Mouse (Mus musculus): ENCODE results near the gene Serpinf2. TPM values are rescaled to one million over a fixed set of nuclear protein-coding genes. Genes with fewer than 3 reads are reported as not detected.
A peak's percentile ranks its signal among the peaks of the same experiment; 100 is the strongest.

Serpinf2 gene
- polyA plus RNA-seq, 1 experiment from 2014 or later = 0.09 TPM

DNA sequence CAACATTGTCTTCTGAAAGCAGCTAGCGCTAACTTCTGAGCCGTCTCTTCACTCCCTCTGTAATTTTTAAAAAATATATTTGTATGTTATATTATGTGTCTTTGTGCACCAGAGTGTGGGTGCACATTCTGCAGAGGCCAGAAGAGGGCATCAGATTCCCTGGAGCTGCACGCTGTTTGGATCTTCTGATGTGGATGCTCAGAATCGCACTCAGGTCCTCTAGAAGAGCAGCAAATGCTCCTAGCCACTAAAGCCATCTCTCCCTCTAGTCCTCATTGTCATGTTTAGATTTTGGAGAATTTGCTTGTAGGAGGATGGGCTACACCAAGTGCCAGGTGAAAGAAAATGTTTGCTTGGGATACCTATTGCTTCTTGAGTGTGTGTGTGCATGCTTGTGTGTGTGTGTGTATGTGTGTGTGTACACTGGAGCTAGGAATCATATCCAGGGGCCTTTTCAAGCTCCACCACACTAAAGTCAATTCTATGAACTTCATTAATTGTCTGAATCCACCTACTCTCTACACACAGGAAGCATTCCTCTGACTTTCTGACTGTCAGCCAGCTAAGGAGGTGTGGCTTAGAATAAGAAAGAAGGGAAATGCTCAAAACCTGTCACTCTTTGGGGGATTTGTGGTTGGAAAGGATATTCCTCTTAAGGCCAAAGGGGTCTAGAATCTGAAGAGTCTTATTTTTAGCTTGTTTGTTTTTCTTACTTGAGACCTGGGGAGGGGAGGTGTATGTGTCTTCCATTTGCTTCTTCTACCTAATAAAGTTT lies 27.5 kb upstream of the Serpinf2 start:
- Histone ChIP-seq H3K4me1 (replicated peaks) (peaks cover 31% of the 10 kb centered on the region), H3K27ac (no peak overlapping the region), H3K9me3 (no peaks in the 10 kb centered on the region), H3K4me3 (replicated peaks) (no peak overlapping the region), H3K4me2 (no peak overlapping the region), H3K9ac (replicated peaks) (no peak overlapping the region), H3K27me3 (no peaks in the 10 kb centered on the region), H3K36me3 (peaks cover 7% of the 10 kb centered on the region; the same call in 1 of the 2 replicates)
- 96% methylated on average over 4 of the region's 4 CpGs for WGBS
- no peak for ATAC-seq (ENCODE audit: insufficient number of reproducible peaks, insufficient read depth, low FRiP score, low TSS enrichment, low read depth)

- no peak overlapping the region for H3K27ac ChIP-seq
- H3K9me3 ChIP-seq = no peaks in the 10 kb centered on the region
- H3K4me1 ChIP-seq (replicated peaks) = peaks cover 40% of the 10 kb centered on the region
- no peak for ATAC-seq (ENCODE audit: insufficient number of reproducible peaks, insufficient read depth, low FRiP score, low TSS enrichment, low read depth)
- no peaks in the 10 kb centered on the region for H3K27me3 ChIP-seq
- no peak overlapping the region; the same call in 1 of the 2 replicates for H3K9ac ChIP-seq (replicated peaks)
- peaks cover 7% of the 10 kb centered on the region; the same call in 1 of the 2 replicates for H3K36me3 ChIP-seq
- no peak overlapping the region for H3K4me2 ChIP-seq
- WGBS = 88% methylated on average over 6 of the region's 6 CpGs
- no peak overlapping the region for H3K4me3 ChIP-seq (replicated peaks)
These were observed 25.7 kb upstream of the Serpinf2 start for GRCm38 (mm10) chr11:75465051-75465450.

GRCm38 (mm10) chr11:75464417-75464816 lies 25.0 kb upstream of the Serpinf2 start:
- Histone ChIP-seq H3K4me2 (no peak overlapping the region), H3K36me3 (peaks cover 7% of the 10 kb centered on the region; the same call in 1 of the 2 replicates), H3K27me3 (no peaks in the 10 kb centered on the region), H3K4me1 (replicated peaks) (peaks cover 46% of the 10 kb centered on the region), H3K4me3 (replicated peaks) (no peak overlapping the region), H3K9ac (replicated peaks) (no peak overlapping the region), H3K9me3 (no peaks in the 10 kb centered on the region), H3K27ac (no peak overlapping the region)
- ATAC-seq (ENCODE audit: insufficient number of reproducible peaks, insufficient read depth, low FRiP score, low TSS enrichment, low read depth) = no peak
- WGBS = 87% methylated on average over 6 of the region's 6 CpGs

GRCm38 (mm10) chr11:75463624-75464023 lies 24.2 kb upstream of the Serpinf2 start:
- H3K9me3 ChIP-seq = no peaks in the 10 kb centered on the region
- H3K36me3 ChIP-seq = peaks cover 7% of the 10 kb centered on the region; the same call in 1 of the 2 replicates
- no peak for ATAC-seq (ENCODE audit: insufficient number of reproducible peaks, insufficient read depth, low FRiP score, low TSS enrichment, low read depth)
- H3K27me3 ChIP-seq = no peaks in the 10 kb centered on the region
- WGBS = 48% methylated on average over 4 of the region's 4 CpGs
- peaks cover 48% of the 10 kb centered on the region for H3K4me1 ChIP-seq (replicated peaks)
- no peak overlapping the region for H3K4me3 ChIP-seq (replicated peaks)
- H3K9ac ChIP-seq (replicated peaks) = no peak overlapping the region
- peak overlapping the region; percentile 66 for H3K27ac ChIP-seq
- H3K4me2 ChIP-seq = peak overlapping the region; percentile 96

GRCm38 (mm10) chr11:75462865-75463336 lies 23.5 kb upstream of the Serpinf2 start:
- Histone ChIP-seq H3K4me2 (peak overlapping the region; percentile 96), H3K27ac (peak overlapping the region; percentile 66), H3K27me3 (no peaks in the 10 kb centered on the region), H3K36me3 (peaks cover 7% of the 10 kb centered on the region; the same call in 1 of the 2 replicates), H3K9me3 (no peaks in the 10 kb centered on the region), H3K9ac (replicated peaks) (peak overlapping the region; percentile 65; the same call in 1 of the 2 replicates), H3K4me1 (replicated peaks) (peaks cover 42% of the 10 kb centered on the region), H3K4me3 (replicated peaks) (peak overlapping the region; percentile 69)
- peak; percentile 33; the same call in 1 of the 2 replicates for ATAC-seq (ENCODE audit: insufficient number of reproducible peaks, insufficient read depth, low FRiP score, low TSS enrichment, low read depth)
- WGBS = 0% methylated on average over 9 of the region's 9 CpGs

DNA sequence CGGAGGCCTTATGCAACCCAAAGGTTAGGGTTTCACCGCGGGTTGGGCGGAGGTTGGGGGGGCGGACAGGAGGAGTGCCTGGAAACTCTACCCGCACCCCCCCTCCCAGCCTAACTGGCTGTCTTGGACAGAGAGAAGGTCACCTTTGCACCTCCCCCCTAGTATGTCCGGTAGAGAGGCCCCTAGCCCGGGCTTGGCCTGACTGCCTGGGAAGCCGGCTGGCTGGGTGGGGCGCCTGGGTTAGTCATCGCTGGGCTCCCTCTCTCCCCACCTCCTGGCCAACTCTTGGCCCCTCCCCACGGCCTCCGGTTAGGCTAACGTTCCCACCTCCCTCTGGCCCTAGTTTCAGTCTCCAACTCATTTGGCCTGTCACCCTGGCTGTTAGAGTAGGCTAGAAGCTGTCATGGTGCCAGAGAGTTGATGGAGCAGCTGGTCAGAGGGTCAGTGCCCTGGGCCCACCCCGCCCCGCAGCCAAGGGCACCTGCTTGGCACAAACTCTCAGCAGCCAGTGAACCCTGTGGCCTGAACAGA lies 22.9 kb upstream of the Serpinf2 start:
- Histone ChIP-seq H3K9ac (replicated peaks) (peak overlapping the region; percentile 65), H3K4me1 (replicated peaks) (peaks cover 37% of the 10 kb centered on the region), H3K36me3 (peaks cover 7% of the 10 kb centered on the region; the same call in 1 of the 2 replicates), H3K4me3 (replicated peaks) (peak overlapping the region; percentile 69), H3K27me3 (no peaks in the 10 kb centered on the region), H3K4me2 (peak overlapping the region; percentile 96), H3K9me3 (no peaks in the 10 kb centered on the region), H3K27ac (peak overlapping the region; percentile 64)
- WGBS = 4% methylated on average over 15 of the region's 16 CpGs
- no peak for ATAC-seq (ENCODE audit: insufficient number of reproducible peaks, insufficient read depth, low FRiP score, low TSS enrichment, low read depth)

DNA sequence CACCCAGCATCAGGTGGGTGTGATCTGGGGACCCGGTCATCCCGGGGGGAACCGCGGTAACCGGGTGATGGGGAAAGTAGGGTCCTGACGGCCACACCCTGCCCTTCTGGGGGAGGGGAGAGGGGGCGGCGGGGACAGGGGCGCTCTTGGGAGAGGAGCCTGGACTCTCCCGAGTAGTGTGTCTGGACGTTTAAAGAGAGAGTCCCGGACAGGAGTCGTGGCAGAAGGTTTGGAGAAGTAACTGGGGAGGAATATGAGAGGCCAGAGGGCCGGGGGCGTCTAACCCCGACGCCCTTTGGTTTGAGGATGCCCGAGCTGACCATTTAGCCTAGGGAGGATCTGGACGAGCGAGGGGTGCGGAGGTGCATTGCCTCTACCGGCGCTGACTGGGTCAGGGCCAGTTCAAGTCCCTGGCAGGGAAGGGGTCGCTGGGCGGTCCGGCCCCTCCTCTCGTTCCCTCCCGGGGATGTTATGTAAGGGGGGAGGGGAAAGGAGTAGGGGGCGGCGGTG lies 22.4 kb upstream of the Serpinf2 start:
- ATAC-seq (ENCODE audit: insufficient number of reproducible peaks, insufficient read depth, low FRiP score, low TSS enrichment, low read depth) = peak; percentile 14
- Histone ChIP-seq H3K4me1 (replicated peaks) (peaks cover 37% of the 10 kb centered on the region), H3K4me3 (replicated peaks) (peak overlapping the region; percentile 69), H3K4me2 (peak overlapping the region; percentile 96), H3K9ac (replicated peaks) (peak overlapping the region; percentile 65), H3K36me3 (peaks cover 7% of the 10 kb centered on the region; the same call in 1 of the 2 replicates), H3K27me3 (no peaks in the 10 kb centered on the region), H3K27ac (peak overlapping the region; percentile 64; the same call in 1 of the 2 replicates), H3K9me3 (no peaks in the 10 kb centered on the region)
- under 1% methylated on average over 30 of the region's 30 CpGs for WGBS

DNA sequence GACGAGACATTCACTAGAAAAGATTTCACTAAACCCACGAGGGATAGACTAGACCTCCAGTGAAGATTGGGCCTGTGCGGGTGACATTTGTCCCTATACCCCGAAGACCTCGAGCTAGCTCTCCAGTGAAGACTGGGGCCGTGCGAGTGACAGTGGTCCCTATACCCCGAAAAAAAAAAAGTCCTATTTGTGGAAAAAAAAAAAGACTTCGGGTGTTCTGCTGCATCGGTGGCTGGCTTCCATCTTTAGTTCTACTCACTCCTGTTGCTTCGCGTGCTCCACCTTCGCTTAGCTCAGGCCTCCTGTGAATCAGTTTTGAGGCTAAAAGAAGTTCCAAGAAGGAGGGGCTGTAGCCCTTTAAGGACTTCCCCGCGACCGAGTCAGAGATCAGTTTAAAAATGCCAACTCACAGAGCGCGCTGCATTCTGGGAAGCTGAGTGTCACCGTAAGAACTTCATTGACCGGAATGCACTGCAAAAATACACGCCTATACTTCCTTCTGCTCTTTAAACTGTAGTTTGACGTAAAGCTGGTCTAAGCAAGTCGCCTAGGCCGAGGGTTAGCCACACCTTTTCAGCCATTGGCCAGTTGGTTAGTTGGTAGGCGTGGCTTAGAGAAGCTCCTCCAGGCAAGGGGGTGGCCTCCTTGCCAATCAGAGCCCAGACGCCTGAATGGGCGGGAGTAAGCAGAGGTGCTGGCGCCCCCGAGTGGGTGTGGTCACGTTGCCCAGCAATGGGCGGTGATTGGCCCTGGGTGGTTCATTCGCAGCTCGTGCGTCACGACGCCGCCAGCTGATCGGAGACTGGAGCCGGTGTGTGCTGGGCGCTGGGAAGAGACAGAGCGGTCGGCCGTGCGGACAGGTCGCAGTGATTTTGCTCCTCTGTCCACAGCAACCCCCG lies 21.7 kb upstream of the Serpinf2 start, which contains the start of gene Tlcd2:
Gene Tlcd2, plus strand, starts transcription at position 872 of the 899 bp plus-strand sequence.
- Histone ChIP-seq H3K9me3 (no peaks in the 10 kb centered on the region), H3K4me1 (replicated peaks) (peaks cover 37% of the 10 kb centered on the region), H3K9ac (replicated peaks) (peak within 1 kb of the TSS; percentile 65), H3K27ac (peak within 1 kb of the TSS; percentile 93), H3K27me3 (no peaks in the 10 kb centered on the region), H3K4me2 (peak within 1 kb of the TSS; percentile 96), H3K4me3 (replicated peaks) (peak within 1 kb of the TSS; percentile 69), H3K36me3 (peaks cover 7% of the 10 kb centered on the region; the same call in 1 of the 2 replicates)
- ATAC-seq (ENCODE audit: insufficient number of reproducible peaks, insufficient read depth, low FRiP score, low TSS enrichment, low read depth) = peak; percentile 95
- under 1% methylated on average over 46 of the region's 46 CpGs for WGBS

DNA sequence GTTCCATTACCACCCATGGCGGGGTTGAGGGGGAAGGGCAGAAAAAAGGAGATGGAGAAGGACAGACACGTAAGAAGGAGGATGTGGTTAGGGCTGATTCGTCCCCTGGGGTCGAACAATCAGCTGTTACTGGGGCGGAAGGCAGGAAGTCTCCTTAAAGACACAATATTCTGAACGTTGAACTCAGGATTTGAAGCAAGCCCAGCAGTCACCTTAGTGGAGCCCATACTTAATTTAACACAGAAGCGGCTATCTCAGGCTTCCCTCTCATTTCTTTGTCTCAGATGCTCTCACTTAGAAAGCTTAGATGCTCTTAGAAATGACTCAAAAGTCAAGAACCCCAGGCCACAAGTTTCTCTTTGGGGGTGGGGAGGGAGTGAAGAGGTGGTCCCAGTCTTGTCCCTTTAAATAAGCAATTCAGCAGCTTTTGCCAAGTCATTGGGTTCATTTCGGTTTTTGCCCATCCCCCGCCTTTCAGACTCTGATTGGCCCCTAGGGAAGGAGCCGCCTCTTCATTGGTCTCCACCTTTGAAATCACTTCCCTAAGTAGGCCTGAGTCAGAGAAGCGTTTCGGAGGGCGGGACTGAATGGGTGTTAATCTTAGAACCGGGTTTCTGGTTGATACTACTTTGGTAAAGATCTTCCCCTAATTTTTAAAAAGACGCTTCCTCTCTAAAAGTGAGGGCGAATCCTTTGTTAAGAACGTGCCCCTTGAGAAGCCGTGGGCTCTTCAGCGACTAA lies 20.9 kb upstream of the Serpinf2 start:
- WGBS = 4% methylated on average over 19 of the region's 19 CpGs
- ATAC-seq (ENCODE audit: insufficient number of reproducible peaks, insufficient read depth, low FRiP score, low TSS enrichment, low read depth) = no peak
- H3K36me3 ChIP-seq = peaks cover 3% of the 10 kb centered on the region; the same call in 1 of the 2 replicates
- peak overlapping the region; percentile 93 for H3K27ac ChIP-seq
- H3K4me2 ChIP-seq = peak overlapping the region; percentile 96
- peak overlapping the region; percentile 69 for H3K4me3 ChIP-seq (replicated peaks)
- no peaks in the 10 kb centered on the region for H3K27me3 ChIP-seq
- no peaks in the 10 kb centered on the region for H3K9me3 ChIP-seq
- peak overlapping the region; percentile 50 for H3K9ac ChIP-seq (replicated peaks)
- peaks cover 39% of the 10 kb centered on the region for H3K4me1 ChIP-seq (replicated peaks)

DNA sequence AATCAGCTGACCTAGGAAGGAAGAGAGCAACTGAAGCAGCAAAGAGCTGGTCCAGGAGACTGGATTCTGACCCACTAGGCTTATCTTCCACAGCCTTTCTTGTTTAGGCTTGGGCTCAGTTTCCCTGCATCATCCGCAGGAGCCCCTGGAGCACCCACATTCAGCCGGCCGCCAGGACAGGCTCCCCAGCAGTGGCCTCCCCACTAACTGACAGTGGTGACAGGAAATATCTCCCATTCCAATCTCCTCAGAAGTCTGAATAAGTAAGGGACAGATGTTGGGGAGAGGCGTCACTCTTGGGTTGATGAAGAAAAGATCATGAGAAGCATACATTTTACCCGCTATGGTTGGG lies 20.3 kb upstream of the Serpinf2 start:
- peaks cover 44% of the 10 kb centered on the region for H3K4me1 ChIP-seq (replicated peaks)
- whole genome bisulfite sequencing = 33% methylated on average over 5 of the region's 5 CpGs
- H3K36me3 ChIP-seq = no peaks in the 10 kb centered on the region
- ATAC-seq (ENCODE audit: insufficient number of reproducible peaks, insufficient read depth, low FRiP score, low TSS enrichment, low read depth) = no peak
- no peak overlapping the region for H3K9ac ChIP-seq (replicated peaks)
- H3K27ac ChIP-seq = peak overlapping the region; percentile 93
- peak overlapping the region; percentile 69 for H3K4me3 ChIP-seq (replicated peaks)
- H3K9me3 ChIP-seq = no peaks in the 10 kb centered on the region
- H3K4me2 ChIP-seq = peak overlapping the region; percentile 96
- no peaks in the 10 kb centered on the region for H3K27me3 ChIP-seq

Data from limb, embryonic 12.5 days (tissue).